Mouse (Mus musculus) embryonic facial prominence, embryonic 11.5 days (tissue): Measurements from ENCODE around the gene Tnfsf11. TPM values are rescaled to one million over a fixed set of nuclear protein-coding genes. Genes with fewer than 3 reads are reported as not detected.

Experiments used
- ATAC-seq: fragments of 200-750 bp; cut with Nextera tagmentation; replicated peaks from 2 replicates; pipeline ENCODE4 v1.8.0; 2017; ENCODE audit warnings: low read depth; ENCODE audit not compliant: insufficient number of reproducible peaks, low FRiP score, low TSS enrichment
- DNase-seq: peaks from one replicate; pipeline ENCODE4 v3.0.0-alpha.2; 2015; ENCODE audit warnings: low spot score
- H3K27ac ChIP-seq: fragments of 300-500 bp; sonication (generic); replicated peaks from 2 replicates; pipeline ENCODE4 v1.5.1; 2014; ENCODE audit warnings: mild to moderate bottlenecking, low read depth, low read length, control low read depth
- H3K27me3 ChIP-seq: fragments of 300-500 bp; sonication (generic); 2 replicates; pipeline ENCODE4 v1.6.1; 2014; ENCODE audit warnings: mild to moderate bottlenecking, low read length, moderate library complexity, mixed read lengths; ENCODE audit not compliant: control insufficient read depth, insufficient read depth
- H3K36me3 ChIP-seq: fragments of 300-500 bp; sonication (generic); replicated peaks from 2 replicates; pipeline ENCODE4 v1.6.1; 2014; ENCODE audit warnings: low read depth, mild to moderate bottlenecking, low read length, moderate library complexity, mixed read lengths; ENCODE audit not compliant: control insufficient read depth, insufficient read depth
- H3K4me1 ChIP-seq: fragments of 300-500 bp; sonication (generic); 2 replicates; pipeline ENCODE4 v1.6.1; 2014; ENCODE audit warnings: low read length, mixed read lengths; ENCODE audit not compliant: control insufficient read depth, insufficient read depth
- H3K4me2 ChIP-seq: fragments of 300-500 bp; sonication (generic); 2 replicates; pipeline ENCODE4 v1.6.1; 2014; ENCODE audit warnings: low read depth, mild to moderate bottlenecking, control low read depth, low read length, moderate library complexity
- H3K4me3 ChIP-seq: fragments of 300-500 bp; sonication (generic); 2 replicates; pipeline ENCODE4 v1.5.1; 2014; ENCODE audit warnings: low read depth, low read length, control low read depth
- H3K9ac ChIP-seq: fragments of 300-500 bp; sonication (generic); replicated peaks from 2 replicates; pipeline ENCODE4 v1.6.1; 2014; ENCODE audit warnings: mild to moderate bottlenecking, control low read depth, low read length
- H3K9me3 ChIP-seq: fragments of 300-500 bp; sonication (generic); replicated peaks from 2 replicates; pipeline ENCODE4 v1.6.1; 2016; ENCODE audit warnings: mild to moderate bottlenecking, low read length, inconsistent platforms, mixed read lengths; ENCODE audit not compliant: control insufficient read depth
- WGBS: fragments of 180-500 bp; shearing (Covaris S2); extraction: QIAGEN DNeasy Blood & Tissue Kit; methylation state at CpG from one replicate; pipeline ENCODE4 v1.1.7; 2014; 5-methylcytosine and 5-hydroxymethylcytosine counted together
- polyA plus RNA-seq: library from polyadenylated mRNA; unstranded; fragments of >200 nt; fragmentation: Nextera tagmentation; extraction: Ambion mirVana; gene quantifications from 2 replicates; pipeline ENCODE4 v1.2.1, GENCODE M21; 2014

The Tnfsf11 gene
- polyA plus RNA-seq, 1 experiment from 2014 or later: 0.15 TPM

GRCm38 (mm10) chr14:78333341-78333740 lies 25.5 kb upstream of the Tnfsf11 start:
- DNase-seq (no peak), ATAC-seq (no peak)
- Histone ChIP-seq H3K9me3 (no peaks in the 10 kb centered on the region), H3K4me2 (no peak overlapping the region), H3K27me3 (no peaks in the 10 kb centered on the region), H3K27ac (no peak overlapping the region), H3K4me1 (no peaks in the 10 kb centered on the region), H3K36me3 (no peaks in the 10 kb centered on the region), H3K9ac (no peak overlapping the region), H3K4me3 (no peak overlapping the region)
- 85% methylated on average over 3 of the region's 3 CpGs for WGBS

GRCm38 (mm10) chr14:78331368-78331767 lies 23.5 kb upstream of the Tnfsf11 start:
- no peak for ATAC-seq
- Histone ChIP-seq H3K27ac (no peak overlapping the region), H3K27me3 (no peaks in the 10 kb centered on the region), H3K9ac (no peak overlapping the region), H3K36me3 (no peaks in the 10 kb centered on the region), H3K4me2 (no peak overlapping the region), H3K9me3 (no peaks in the 10 kb centered on the region), H3K4me1 (no peaks in the 10 kb centered on the region), H3K4me3 (no peak overlapping the region)
- no peak for DNase-seq
- WGBS: 79% methylated on average over 7 of the region's 7 CpGs

DNA sequence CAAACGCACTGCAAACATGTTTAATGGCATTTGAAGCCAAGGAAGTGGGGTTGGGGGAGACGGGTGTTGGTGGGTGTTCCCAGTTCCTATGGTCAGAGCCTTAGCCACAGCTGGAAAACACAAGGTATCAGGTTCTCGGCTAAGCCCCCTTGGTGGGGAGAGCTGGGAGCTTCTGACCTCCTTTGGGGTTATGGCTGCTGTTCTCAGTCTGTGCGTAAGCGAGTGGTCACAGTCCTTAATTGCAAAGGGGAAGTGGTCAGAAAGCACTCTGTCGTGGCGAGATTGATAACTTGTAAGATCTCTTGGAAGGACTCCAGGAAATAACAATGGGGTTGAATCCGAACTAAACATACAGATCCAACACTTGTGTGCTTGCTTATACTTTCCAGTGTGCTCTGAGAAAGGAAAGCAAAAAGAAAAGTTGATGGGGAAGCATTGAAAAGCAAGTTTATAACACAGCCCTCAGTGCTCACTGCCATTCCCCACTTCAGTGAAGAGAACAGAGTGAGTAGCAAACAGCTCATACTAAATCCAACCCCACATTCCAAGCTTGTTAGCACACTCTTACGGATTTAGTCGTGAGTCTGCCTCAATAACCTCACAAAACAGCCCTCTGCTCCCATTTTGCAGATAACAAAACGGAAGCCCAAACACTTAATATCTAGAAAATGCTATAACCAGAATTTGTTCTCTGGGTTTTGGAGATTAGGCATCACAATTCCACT lies 22.9 kb upstream of the Tnfsf11 start:
- Histone ChIP-seq H3K9me3 (no peaks in the 10 kb centered on the region), H3K27me3 (no peaks in the 10 kb centered on the region), H3K4me1 (no peaks in the 10 kb centered on the region), H3K4me3 (no peak overlapping the region), H3K36me3 (no peaks in the 10 kb centered on the region), H3K9ac (no peak overlapping the region), H3K27ac (no peak overlapping the region), H3K4me2 (no peak overlapping the region)
- DNase-seq (no peak), ATAC-seq (no peak)
- WGBS: 44% methylated on average over 11 of the region's 11 CpGs

DNA sequence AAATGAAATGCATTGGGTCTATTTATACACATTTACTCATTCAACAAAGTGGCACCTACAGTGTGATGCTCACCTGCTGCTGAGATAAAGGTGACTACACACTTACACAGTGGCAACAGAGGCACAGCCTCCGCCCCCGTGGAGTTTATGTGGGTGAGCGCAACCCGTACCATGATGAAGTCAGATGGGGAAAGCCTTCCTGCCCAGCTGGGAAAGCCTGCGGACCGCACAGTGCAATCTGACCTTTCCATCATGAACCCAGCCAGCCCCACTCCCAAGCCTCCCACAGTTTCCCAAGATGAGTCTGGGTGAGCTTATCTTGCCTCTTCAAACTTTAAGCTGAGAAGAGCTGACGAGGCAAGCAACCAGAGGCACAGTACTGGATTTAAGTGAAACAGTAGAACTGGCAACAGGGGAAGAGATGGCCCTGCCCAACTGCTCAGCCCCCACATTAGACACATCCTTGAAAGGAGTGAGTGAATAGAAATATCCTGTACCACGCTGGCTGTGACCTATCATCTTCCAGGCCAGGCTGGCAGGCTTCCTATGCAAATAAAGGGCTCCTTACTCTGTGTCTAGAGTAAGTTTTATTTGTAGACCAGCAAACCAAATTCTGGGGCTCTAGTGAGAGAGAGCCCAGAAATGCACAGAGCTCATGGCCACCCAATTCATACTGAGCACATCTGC lies 22.1 kb upstream of the Tnfsf11 start:
- Histone ChIP-seq H3K27me3 (no peaks in the 10 kb centered on the region), H3K36me3 (no peaks in the 10 kb centered on the region), H3K9me3 (no peaks in the 10 kb centered on the region), H3K4me2 (no peak overlapping the region), H3K9ac (no peak overlapping the region), H3K4me1 (no peaks in the 10 kb centered on the region), H3K4me3 (no peak overlapping the region), H3K27ac (no peak overlapping the region)
- WGBS: 72% methylated on average over 8 of the region's 8 CpGs
- DNase-seq: no peak
- ATAC-seq: no peak

- H3K27me3 ChIP-seq: no peaks in the 10 kb centered on the region
- no peak overlapping the region for H3K27ac ChIP-seq
- H3K4me2 ChIP-seq: no peak overlapping the region
- H3K4me1 ChIP-seq: no peaks in the 10 kb centered on the region
- no peaks in the 10 kb centered on the region for H3K36me3 ChIP-seq
- ATAC-seq (no peak), DNase-seq (no peak)
- 89% methylated on average over 1 of the region's 1 CpGs for WGBS
- H3K4me3 ChIP-seq: no peak overlapping the region
- H3K9me3 ChIP-seq: no peaks in the 10 kb centered on the region
- no peak overlapping the region for H3K9ac ChIP-seq
Observed at GRCm38 (mm10) chr14:78323356-78323755, 15.5 kb upstream of the Tnfsf11 start.

GRCm38 (mm10) chr14:78322916-78323315 lies 15.1 kb upstream of the Tnfsf11 start:
- no peaks in the 10 kb centered on the region for H3K9me3 ChIP-seq
- no peak for DNase-seq
- ATAC-seq: no peak
- H3K9ac ChIP-seq: no peak overlapping the region
- H3K4me2 ChIP-seq: no peak overlapping the region
- no peak overlapping the region for H3K4me3 ChIP-seq
- no peaks in the 10 kb centered on the region for H3K27me3 ChIP-seq
- H3K27ac ChIP-seq: no peak overlapping the region
- H3K4me1 ChIP-seq: no peaks in the 10 kb centered on the region
- 86% methylated on average over 9 of the region's 9 CpGs for WGBS
- no peaks in the 10 kb centered on the region for H3K36me3 ChIP-seq

GRCm38 (mm10) chr14:78320248-78320647 lies 12.4 kb upstream of the Tnfsf11 start:
- Histone ChIP-seq H3K4me3 (no peak overlapping the region), H3K9ac (no peak overlapping the region), H3K36me3 (no peaks in the 10 kb centered on the region), H3K27me3 (no peaks in the 10 kb centered on the region), H3K27ac (no peak overlapping the region), H3K4me2 (no peak overlapping the region), H3K4me1 (no peaks in the 10 kb centered on the region), H3K9me3 (no peaks in the 10 kb centered on the region)
- WGBS: 85% methylated on average over 6 of the region's 6 CpGs
- ATAC-seq (no peak), DNase-seq (no peak)

DNA sequence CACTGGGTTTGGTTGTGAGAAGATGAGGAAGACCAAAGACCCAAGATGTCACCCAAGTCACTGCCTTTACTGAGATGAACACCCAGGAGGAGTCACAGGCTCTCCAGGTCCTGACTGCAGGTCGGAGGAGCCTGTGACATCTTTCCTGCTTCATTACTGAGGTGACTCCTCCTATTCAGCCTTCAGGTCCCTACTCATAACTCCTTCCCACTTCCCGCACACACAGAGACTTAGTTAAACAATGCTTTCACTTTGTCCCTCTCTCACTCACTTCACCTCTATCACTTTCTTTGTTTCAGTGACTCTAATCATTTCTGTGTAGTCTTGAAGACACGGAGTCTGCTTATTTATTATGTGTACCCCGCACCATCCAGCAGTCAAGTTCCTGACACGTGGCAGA lies 11.7 kb upstream of the Tnfsf11 start:
- Histone ChIP-seq H3K9me3 (no peaks in the 10 kb centered on the region), H3K4me1 (no peaks in the 10 kb centered on the region), H3K27ac (no peak overlapping the region), H3K4me2 (no peak overlapping the region), H3K27me3 (no peaks in the 10 kb centered on the region), H3K9ac (no peak overlapping the region), H3K36me3 (no peaks in the 10 kb centered on the region), H3K4me3 (no peak overlapping the region)
- 76% methylated on average over 5 of the region's 5 CpGs for WGBS
- ATAC-seq (no peak), DNase-seq (no peak)
